Mouse (Mus musculus) cerebellum, postnatal 10 days (tissue): ENCODE results near the gene Scpep1.
"Not testable (repeated sequence)": the region's sequence is repeated elsewhere in the genome, so short reads cannot be mapped to it uniquely, and the experiment has no call there.

Source experiments
- DNase-seq, 2 experiments: peaks; one replicate each; pipeline ENCODE4 v3.0.0; 2021; ENCODE audit warnings: mixed read lengths in 2 of 2

Scpep1 gene

DNA sequence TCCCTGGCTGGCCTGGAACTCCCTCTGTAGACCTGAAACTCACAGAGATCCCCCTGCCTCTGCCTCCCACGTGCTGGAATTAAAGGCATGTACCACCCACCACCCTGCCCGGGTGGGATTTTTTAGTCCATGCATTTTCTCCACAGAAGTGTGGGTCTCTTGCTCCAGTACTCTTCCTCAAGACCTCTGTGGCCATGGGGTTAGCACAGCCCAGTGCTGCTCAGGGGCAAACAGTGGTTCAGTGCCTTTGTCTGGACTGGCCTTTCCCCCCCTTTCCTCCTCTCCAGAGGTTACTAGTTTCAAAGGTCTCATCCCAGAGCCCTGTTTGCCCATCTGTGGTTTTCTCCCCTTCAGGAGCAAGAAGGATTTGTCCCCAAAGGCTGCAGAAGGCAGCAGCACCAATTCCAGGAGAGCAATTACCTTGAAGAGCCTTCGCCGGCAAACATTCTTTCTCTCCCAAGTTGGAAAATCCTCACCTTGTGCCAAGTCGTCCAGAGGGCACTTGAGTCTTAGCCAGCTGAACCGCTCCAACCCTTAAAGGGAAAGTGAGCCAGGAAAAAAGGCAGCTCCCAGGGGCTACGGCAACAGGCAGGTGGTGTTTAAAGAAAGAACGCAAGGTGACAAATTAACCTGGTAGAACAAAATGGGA is 45.8 kb downstream of the Scpep1 start:
- peak; percentile 50 to 65 for DNase-seq

DNA sequence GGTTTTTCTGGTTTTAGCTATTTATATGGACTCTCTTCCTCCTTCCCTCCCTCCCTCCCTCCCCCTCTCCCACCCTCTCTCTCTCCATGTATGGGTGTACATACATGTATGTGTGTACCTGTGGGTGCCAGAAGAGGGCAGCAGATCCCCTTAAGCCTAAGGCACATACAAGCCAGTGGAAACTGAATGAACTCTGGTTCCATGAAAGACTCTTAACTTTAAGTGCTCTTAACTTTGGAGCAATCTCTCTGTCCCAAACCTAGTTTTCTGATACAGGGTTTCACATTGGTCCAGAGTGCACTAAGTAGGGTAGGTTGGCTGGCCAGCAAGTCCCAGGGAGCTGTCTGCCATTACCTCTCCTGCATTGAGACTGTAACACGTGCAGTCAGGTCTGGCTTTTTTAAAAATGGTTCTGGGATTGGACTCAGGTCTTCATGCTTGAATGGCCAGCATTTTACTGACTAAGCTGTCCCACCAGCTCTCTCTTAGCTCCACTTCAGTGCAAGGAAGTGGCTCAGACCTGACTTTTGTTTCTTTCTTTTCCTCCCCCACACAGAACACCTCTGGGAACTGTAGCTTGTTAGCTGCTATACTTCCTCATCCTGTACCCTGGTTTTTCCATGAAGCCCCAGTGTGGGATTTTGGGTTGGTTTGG is 46.6 kb downstream of the Scpep1 start:
- DNase-seq = peak; percentile 81 to 83

DNA sequence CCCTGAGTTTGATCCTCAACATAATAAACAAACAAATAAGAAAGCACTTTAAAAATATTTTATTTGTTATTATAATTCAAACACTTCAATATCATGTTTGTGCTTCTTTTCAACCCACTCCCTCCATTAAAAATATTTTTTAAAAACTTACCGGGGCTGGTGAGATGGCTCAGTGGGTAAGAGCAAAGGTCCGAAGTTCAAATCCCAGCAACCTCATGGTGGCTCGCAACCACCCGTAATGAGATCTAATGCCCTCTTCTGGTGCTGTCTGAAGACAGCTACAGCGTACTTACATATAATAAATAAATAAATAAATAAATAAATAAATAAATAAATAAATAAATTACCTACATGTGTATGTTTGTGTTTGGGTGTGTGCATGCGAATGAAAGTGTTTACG is 47.4 kb downstream of the Scpep1 start:
- no peak for DNase-seq

DNA sequence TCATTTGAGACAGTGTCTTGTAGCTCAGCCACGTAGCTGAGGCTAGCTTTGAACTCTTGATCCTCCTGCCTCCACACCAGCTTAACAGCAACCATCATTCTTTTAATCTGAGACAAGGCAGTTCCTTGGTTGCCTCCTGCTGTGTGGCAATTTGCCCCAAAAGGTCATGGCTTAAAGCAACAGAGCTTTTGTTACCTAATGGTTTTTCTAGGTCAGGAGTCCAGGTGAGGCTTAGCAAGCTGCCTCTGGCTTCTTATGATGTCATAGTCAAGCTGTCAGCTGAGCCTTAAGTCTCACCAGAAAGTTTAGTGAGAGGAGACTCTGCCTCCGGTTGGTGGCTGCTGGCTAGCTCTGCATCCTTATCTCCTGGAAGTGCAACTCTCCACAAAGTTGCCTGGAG is 49.6 kb downstream of the Scpep1 start:
- no peak for DNase-seq

DNA sequence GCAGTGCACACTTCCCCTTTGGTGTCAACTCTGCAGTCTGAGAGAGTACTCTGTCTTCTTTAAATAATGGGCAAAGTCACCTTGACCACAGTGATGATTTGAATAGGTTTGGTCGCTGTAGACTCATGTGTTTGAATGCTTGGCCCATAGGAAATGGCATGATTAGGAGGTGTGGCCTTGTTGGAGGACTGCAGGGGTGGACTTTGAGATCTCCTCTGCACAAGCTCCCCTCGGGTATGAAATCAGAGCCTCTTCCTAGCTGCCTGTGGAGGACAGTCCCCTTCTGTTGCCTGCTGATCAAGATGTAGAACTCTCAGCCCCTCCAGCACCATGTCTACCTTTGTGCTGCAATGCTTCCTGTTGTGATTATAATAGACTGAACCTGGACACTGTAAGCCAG is 51.2 kb downstream of the Scpep1 start:
- no peak for DNase-seq

DNA sequence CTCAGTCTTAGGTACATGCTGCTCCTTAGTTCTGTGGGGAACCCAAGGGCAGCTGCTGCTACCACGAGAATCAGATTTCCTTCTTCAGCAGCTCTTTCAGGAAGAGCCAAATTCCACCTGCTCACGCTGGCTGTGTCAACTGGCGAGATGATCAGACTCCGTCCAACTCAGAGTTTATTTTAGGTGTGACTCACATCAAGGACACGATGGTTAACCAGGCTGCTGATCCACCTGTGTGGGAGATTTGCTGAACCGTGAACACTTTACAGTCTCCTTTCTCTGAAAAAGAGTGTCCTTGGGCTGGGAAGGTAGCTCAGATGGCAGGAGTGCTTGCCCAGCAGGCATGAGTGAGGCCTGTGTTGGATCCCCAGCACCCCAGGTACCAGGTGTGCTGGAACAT is 52.5 kb downstream of the Scpep1 start:
- no peak for DNase-seq

DNA sequence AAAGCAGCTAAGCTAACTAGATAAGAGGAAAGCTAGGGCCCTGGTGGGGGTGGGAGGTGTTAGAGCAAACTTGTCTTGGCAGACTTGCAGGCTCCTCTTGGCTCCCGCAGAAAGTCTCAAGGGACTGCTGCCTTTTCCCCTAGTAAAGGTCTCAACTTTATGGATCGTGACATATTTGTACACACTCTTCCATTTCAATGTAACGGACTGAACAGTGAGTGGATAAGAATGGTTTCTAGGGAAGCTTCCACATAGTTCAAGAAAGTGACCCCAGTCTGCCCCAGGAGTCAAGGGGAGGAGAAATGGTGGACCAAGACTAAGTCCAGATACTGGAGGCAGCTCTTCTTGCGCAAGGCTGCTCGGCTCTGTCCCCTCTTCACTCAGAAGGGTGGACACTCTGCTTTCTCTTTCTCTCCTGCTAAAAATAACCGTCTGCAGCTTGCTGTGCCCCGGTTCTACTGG is 53.9 kb downstream of the Scpep1 start:
- DNase-seq = no peak

DNA sequence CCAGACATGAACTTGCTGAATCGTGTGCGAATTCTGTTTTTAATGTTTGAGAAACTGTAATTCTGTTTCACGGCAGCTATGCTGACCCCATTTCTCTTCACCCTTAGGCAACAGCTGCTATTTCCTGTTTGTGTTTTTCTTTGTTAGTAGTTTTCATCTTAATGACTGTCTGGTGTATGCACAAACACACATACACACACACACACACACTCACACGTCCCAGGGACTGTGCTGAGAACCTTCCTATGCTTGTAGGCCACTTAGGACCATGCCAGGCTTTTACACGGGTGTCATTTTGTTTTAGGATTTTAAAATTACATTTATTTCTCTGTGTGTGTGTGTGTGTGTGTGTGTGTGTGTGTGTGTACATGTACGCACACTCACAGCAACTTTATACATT is 55.7 kb downstream of the Scpep1 start:
- no peak for DNase-seq

DNA sequence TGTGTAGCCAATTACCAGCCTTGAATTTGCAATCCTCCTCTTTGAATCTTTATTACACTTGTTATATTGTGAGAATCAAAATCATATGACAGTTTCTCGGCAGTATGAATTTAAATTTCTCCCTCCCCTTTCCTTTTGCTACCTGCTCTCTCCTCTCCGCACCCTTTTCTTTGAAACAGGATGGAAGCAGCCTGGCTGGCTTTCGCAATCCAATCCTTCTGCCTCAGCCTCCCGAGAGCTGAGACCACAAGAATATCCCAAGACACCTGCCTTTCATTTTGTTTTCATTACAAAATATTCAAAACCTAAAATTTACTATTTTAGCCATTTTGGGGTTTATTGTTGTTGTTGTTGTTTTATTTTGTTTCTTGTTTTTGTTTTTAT is 56.9 kb downstream of the Scpep1 start:
- DNase-seq = no peak

DNA sequence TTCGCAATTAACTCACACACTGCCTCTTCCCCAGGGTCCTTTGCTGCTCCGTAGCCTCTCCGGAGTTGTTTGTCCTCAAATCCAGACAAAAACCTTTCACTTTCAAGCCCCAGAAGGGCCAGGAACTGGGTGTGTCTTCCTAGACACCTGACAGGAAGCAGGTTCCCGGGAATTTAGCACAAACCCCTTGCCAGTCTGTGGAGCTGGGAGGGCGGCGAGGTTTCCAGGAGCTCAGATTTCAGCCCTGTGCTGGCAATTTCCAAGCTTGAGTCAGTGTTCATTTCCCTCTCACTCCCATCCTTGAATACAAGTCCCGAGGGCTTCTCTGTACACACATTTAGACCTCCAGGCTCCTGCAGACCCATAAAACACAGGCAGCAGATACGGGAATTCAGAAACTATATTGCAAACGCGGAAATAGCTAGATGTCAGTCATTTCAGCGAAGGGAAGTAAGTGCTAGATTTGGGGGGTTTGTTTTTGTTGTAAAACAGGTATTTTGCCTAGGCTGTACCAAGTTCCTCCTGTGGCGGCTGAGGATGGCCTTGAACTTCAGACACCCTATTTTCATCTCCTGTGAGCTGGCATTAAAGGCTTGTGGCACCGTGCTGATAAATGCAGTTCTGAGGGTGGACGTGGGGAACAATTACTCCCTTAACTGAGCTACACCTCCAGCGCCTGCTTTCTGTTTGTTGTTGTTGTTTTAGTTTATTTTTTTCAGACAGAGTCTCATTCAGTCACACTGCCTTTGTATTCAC is 57.5 kb downstream of the Scpep1 start:
- no peak for DNase-seq

DNA sequence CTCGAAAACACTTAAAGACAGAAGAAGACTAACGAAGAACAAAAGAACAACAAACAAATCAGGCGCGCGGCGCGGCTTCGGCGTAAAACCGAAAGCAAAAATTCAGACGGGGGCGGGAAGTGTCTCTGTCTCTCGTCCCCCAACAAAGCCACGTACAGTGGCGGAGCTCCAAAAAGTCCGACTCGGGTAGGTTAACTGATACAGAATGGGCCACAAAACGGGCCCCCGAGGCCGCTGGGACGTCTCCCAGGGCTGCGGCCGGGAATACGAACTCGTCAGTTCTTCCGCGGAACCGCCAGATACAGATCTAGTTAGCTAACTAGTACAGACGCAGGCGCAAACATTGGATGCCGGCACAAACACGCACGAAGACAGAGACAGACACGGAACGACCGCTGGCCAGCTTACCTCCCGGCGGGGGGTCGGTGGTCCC is 59.4 kb downstream of the Scpep1 start:
- DNase-seq = peak in 1 of 2 experiments; percentile 39

DNA sequence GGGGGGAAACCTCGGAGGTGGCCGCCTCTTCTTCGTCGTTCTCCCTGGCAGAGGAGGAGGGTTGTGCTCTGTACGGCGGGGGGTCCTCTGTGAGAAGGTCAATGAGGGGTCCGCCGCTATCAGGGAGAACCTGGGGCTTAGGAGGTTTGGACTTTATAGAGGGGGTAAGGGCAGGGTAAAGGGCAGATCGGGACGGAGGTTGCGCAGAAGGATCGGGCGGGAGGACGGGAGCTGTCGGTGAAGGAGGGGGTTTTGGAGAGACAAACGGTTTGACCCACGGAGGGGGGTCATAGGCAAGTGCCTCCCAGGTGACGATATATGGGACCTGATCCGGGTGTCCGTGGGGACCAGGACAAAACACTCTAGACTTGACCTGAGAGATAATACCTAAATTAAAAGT is 60.0 kb downstream of the Scpep1 start:
- DNase-seq = peak; percentile 38 to 39

DNA sequence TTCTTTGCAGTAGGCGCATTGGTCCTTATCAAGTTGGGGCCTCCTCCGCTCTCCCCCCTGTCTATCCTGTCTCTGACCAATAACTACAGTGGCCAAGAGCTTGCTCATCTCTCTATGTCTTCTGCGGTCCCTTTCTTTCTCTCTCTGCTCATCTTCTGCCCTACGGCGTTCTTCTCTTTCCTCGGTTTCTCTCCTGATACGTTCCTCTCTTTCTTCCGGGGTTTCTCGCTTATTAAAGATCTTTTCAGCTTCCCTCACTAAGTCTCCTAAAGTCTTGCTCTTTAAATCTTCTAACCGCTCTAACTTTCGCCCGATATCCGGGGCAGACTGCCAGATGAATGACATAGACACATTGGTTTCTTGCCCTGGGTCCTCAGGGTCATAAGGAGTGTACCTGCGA is 61.0 kb downstream of the Scpep1 start:
- DNase-seq = not testable (repeated sequence)

DNA sequence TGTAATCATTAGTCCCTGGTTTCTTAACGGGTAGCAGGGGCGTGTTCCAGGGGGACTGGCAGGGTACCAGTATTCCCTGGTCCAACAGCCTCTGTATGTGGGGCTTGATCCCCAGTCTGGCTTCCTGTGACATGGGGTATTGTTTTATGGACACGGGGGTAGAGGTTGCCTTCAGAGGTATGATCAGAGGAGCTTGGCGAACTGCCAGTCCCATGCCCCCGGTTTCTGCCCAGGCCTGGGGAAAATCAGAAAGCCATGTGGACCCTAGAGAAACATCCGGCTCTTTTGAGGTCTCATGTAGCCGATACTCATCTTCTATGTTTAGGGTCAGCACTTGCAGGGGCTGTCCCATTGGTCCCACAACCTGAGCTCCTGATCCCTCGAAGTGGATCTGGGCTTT is 61.8 kb downstream of the Scpep1 start:
- DNase-seq = not testable (repeated sequence)

DNA sequence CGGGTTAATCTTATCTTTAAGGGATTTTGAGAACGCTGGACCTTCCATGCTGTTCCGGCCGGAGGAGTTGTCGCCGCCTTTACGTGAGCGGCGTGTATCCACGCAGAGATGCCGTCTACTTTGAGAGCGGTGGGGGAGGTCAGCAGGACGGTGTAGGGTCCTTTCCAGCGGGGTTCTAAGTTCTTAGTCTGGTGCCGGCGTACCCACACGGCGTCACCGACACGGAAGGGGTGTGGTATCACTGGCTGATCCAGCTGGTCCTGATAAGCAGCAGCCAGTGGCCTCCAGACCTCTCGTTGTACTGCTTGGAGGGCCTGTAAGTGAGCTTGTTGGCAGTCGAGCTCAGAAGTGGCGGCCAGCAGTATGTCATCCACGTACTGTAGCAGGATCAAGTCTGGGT is 62.5 kb downstream of the Scpep1 start:
- DNase-seq = peak; percentile 15 to 28

DNA sequence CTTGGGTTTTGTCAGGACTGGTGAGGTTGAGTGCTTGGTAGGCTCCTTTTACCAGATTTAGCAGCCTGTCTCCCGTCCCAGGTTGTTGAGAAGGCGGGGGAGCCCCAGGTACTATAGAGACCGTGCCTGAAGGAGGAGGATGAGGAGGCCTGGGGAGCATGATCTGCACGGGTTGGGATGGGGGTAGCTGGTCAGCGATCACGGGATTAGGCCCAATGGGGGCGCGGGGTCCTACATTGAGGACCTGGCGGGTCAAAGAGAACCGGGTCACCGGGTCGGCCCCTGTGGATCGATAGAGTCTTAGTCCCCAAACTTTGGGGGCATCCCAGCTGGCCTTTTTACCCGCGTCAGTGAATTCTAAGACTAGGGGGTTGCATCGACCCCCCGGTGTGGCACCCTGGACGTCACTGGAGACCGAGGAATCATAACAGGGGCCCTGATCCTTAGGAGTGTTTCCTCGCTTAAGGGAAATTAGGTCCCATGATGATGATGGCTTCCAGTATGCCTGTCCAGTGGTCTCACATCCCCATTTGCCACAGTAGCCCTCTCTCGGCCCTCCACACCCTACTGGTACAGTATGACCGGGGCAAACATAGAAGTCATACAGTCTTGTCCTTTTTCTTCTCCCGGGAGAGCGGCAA is 63.2 kb downstream of the Scpep1 start:
- DNase-seq = peak; percentile 67 to 70

DNA sequence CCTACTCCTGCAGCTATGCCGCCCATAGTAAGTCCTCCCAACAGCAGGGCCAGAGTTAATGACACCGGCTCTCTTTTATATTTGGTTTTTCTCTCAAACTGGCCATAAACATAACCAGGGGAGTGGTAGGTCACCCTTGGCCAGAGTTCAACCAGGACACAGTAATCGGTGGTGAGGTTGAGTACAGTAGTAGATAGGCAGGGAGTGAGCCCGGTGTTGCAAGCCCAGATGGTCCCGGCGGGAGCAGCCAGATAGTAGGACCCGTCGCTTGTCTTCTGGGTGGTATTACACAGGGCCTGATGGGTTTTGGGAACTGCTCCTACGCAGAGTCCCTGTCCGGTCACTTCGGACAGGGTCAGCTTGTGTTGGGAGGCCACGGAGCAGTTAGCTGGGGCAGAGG is 63.8 kb downstream of the Scpep1 start:
- DNase-seq = peak; percentile 59 to 66

DNA sequence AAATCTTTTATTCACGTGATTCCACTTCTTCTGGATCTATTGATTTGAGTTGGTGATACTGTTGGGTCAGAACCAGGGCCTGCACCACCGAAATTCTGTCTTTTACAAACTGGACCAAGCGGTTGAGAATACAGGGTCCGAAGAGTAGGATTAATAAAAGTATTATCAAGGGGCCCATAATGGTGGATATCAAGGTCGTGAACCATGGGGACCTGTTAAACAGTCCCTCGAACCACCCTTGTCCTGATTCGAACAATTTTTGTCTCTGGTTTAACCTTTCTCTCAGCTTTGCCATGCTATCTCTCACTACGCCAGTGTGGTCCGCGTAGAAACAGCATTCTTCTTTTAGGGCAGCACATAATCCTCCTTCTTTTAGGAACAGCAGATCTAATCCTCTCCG is 64.4 kb downstream of the Scpep1 start:
- peak in 1 of 2 experiments; percentile 29 for DNase-seq

DNA sequence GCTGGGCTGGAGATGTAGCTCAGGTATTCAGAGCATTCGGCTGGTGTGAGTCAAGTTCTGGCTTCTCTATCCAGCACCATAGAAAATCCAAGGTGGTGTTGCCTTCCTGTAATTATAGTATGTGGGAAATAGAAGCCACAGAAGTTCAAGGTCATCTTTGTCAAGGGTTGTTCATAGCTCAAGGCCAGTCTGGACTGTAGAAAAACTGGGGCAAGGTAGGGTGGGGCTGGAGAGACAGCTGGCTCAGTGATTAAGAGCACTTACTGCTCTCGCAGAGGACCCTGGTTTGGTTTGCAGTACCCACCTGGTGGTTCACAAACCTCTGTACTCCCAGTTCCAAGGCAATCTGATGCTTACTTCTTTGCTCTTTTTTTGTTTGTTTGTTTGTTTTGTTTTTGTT is 66.3 kb downstream of the Scpep1 start:
- no peak for DNase-seq

DNA sequence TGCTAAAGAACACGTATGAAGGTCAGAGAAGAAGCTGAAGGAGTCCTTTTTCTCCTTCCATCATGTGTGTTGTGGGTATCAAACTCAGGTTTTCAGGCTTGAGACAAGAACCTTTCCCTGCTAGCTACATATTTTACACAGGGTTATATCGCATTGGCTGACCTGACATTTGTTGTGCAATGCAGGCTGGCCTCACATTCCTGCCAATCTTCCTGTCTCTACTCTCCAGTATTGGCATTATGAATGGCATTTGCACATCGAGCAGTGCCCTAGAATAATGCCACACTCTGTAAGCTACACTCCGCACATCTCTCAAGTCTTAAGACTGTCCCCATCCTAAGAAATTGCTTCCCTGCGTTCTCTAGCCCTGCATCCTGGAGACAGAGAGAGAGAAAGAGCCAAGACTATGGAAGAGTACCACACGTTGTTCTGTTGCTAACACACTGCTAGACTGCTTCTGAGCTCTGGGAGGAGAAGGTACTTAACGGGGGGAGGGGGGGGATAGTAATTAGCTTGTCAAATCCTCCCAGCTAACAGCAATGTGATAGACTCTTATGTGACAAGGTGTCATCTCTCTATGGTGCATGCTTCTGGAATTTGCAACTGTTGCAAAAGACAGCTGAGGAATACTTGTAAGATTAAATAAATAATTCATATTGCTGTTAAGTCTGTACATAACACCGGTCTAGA is 70.7 kb downstream of the Scpep1 start:
- DNase-seq = no peak

DNA sequence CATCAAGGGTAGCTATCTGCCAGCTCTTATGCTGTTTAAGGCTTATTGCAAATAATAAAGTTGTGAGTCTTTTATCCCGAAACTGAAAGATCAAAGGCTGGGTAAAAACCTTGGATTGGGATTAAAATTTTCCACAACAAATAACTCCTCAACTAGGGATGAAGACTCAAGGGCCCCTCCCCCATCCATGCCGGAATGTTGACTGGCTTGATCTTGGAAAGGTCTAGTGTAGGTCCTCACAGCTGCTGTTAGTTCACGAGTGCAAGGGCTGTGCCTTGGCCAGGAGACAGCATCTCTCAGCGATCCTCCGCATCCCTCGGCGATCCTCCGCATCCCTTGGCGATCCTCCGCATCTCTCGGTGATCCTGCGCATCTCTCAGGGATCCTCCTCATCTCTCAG is 77.3 kb downstream of the Scpep1 start:
- no peak for DNase-seq
